Mouse (Mus musculus) midbrain, postnatal 0 days (tissue): Measurements from ENCODE around the gene 2900026A02Rik. TPM values are rescaled to one million over a fixed set of nuclear protein-coding genes. Genes with fewer than 3 reads are reported as not detected.

Source experiments
- ATAC-seq: fragments of 200-750 bp; cut with Nextera tagmentation; 2 replicates; pipeline ENCODE4 v1.8.0; 2017; ENCODE audit warnings: moderate number of reproducible peaks, mild to moderate bottlenecking, moderate TSS enrichment, moderate library complexity; ENCODE audit not compliant: low FRiP score
- DNase-seq: peaks from one replicate; pipeline ENCODE4 v3.0.0-alpha.2; 2015; ENCODE audit warnings: low spot score
- H3K27ac ChIP-seq: fragments of 300-500 bp; sonication (generic); 2 replicates; pipeline ENCODE4 v1.5.1; 2014; ENCODE audit warnings: low read depth, mild to moderate bottlenecking, low read length, mixed read lengths
- H3K27me3 ChIP-seq: fragments of 300-500 bp; sonication (generic); 2 replicates; pipeline ENCODE4 v1.6.1; 2014; ENCODE audit warnings: low read length, control low read depth, mixed read lengths; ENCODE audit not compliant: insufficient read depth
- H3K36me3 ChIP-seq: fragments of 300-500 bp; sonication (generic); 2 replicates; pipeline ENCODE4 v1.6.1; 2014; ENCODE audit warnings: low read length, control low read depth, mixed read lengths; ENCODE audit not compliant: insufficient read depth
- H3K4me1 ChIP-seq: fragments of 300-500 bp; sonication (generic); 2 replicates; pipeline ENCODE4 v1.6.1; 2014; ENCODE audit warnings: mild to moderate bottlenecking, control low read depth, antibody characterized with exemption, low read length, mixed read lengths; ENCODE audit not compliant: insufficient read depth
- H3K4me2 ChIP-seq: fragments of 300-500 bp; sonication (generic); 2 replicates; pipeline ENCODE4 v1.6.1; 2014; ENCODE audit warnings: low read depth, mild to moderate bottlenecking, low read length, mixed read lengths; ENCODE audit not compliant: poor library complexity, severe bottlenecking
- H3K4me3 ChIP-seq: fragments of 300-500 bp; sonication (generic); 2 replicates; pipeline ENCODE4 v1.5.1; 2014; ENCODE audit warnings: low read depth, mild to moderate bottlenecking, low read length, moderate library complexity
- H3K9ac ChIP-seq: fragments of 300-500 bp; sonication (generic); replicated peaks from 2 replicates; pipeline ENCODE4 v1.6.1; 2014; ENCODE audit warnings: mild to moderate bottlenecking, low read length, moderate library complexity, mixed read lengths; ENCODE audit not compliant: poor library complexity, severe bottlenecking
- H3K9me3 ChIP-seq: fragments of 300-500 bp; sonication (generic); 2 replicates; pipeline ENCODE4 v1.6.1; 2016; ENCODE audit warnings: low read length, control low read depth
- CTCF ChIP-seq: IDR thresholded peaks from 2 replicates; pipeline ENCODE4 v1.5.1; 2016; ENCODE audit warnings: antibody characterized with exemption, mild to moderate bottlenecking
- WGBS: fragments of 180-500 bp; shearing (Covaris S2); extraction: QIAGEN DNeasy Blood & Tissue Kit; methylation state at CpG from one replicate; pipeline ENCODE4 v1.1.7; 2014; 5-methylcytosine and 5-hydroxymethylcytosine counted together
- polyA plus RNA-seq: library from polyadenylated mRNA; unstranded; fragments of >200 nt; fragmentation: Nextera tagmentation; extraction: Ambion mirVana; gene quantifications from 2 replicates; pipeline ENCODE4 v1.2.1, GENCODE M21; 2015
- total RNA-seq: library from RNA; depleted of rRNA; stranded (reverse); fragments of >200 nt; gene quantifications from 2 replicates; pipeline ENCODE4 v1.2.3, GENCODE M21; 2014

The 2900026A02Rik gene
- total and polyA plus RNA-seq, 2 experiments from 2014 or later: 3.8 to 11.8 TPM

GRCm38 (mm10) chr5:113105035-113105434, 116.0 kb downstream of the 2900026A02Rik start:
- Histone ChIP-seq H3K4me3 (no peak overlapping the region), H3K4me2 (no peak overlapping the region), H3K27ac (no peak overlapping the region), H3K9me3 (no peaks in the 10 kb centered on the region), H3K4me1 (peaks cover 6% of the 10 kb centered on the region; the same call in 1 of the 2 replicates), H3K36me3 (no peaks in the 10 kb centered on the region), H3K27me3 (no peaks in the 10 kb centered on the region), H3K9ac (no peak overlapping the region)
- no peak for ATAC-seq
- no peak for DNase-seq
- no peak for TF ChIP-seq CTCF
- WGBS: 81% methylated on average over 9 of the region's 9 CpGs

DNA sequence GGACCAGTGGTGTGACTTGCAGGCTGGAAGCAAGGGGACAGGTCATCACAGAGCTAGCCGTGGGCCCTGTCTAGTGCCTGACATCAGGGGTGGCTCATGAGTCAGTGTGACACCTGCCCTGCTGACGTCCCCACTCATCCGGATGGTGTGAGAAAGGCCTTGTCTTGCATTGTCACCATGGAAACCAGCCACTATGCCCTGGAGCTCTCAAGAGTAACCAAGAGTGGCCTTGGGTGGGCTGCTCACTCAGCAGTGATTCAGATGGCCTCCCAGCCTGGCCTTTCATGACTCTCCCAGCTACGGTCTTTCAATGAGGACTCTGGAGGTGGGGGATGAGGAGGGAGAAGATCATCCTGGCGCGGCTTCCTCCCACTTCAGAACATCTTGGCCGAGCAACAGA, 118.6 kb downstream of the 2900026A02Rik start:
- no peak overlapping the region for H3K27ac ChIP-seq
- no peak overlapping the region for H3K9ac ChIP-seq
- DNase-seq (peak; percentile 51), ATAC-seq (peak; percentile 31; the same call in 1 of the 2 replicates)
- H3K4me3 ChIP-seq: no peak overlapping the region
- no peaks in the 10 kb centered on the region for H3K9me3 ChIP-seq
- no peaks in the 10 kb centered on the region for H3K36me3 ChIP-seq
- TF ChIP-seq CTCF: no peak
- no peaks in the 10 kb centered on the region for H3K27me3 ChIP-seq
- H3K4me1 ChIP-seq: peaks cover 6% of the 10 kb centered on the region; the same call in 1 of the 2 replicates
- 18% methylated on average over 7 of the region's 7 CpGs for WGBS
- H3K4me2 ChIP-seq: no peak overlapping the region

GRCm38 (mm10) chr5:113101457-113101856, 119.6 kb downstream of the 2900026A02Rik start:
- no peak overlapping the region for H3K9ac ChIP-seq
- no peak overlapping the region for H3K27ac ChIP-seq
- DNase-seq (no peak), ATAC-seq (no peak)
- H3K4me3 ChIP-seq: no peak overlapping the region
- H3K4me2 ChIP-seq: no peak overlapping the region
- H3K4me1 ChIP-seq: peaks cover 6% of the 10 kb centered on the region; the same call in 1 of the 2 replicates
- H3K36me3 ChIP-seq: peaks cover 7% of the 10 kb centered on the region; the same call in 1 of the 2 replicates
- H3K27me3 ChIP-seq: no peaks in the 10 kb centered on the region
- TF ChIP-seq CTCF: no peak
- 91% methylated on average over 10 of the region's 10 CpGs for WGBS
- H3K9me3 ChIP-seq: no peaks in the 10 kb centered on the region

GRCm38 (mm10) chr5:113100422-113100821, 120.6 kb downstream of the 2900026A02Rik start:
- H3K4me1 ChIP-seq: peaks cover 6% of the 10 kb centered on the region; the same call in 1 of the 2 replicates
- DNase-seq (no peak), ATAC-seq (no peak)
- no peak overlapping the region for H3K4me3 ChIP-seq
- TF ChIP-seq CTCF: no peak
- no peaks in the 10 kb centered on the region for H3K9me3 ChIP-seq
- no peaks in the 10 kb centered on the region for H3K27me3 ChIP-seq
- WGBS: 94% methylated on average over 11 of the region's 11 CpGs
- no peak overlapping the region for H3K4me2 ChIP-seq
- peaks cover 12% of the 10 kb centered on the region; the same call in 1 of the 2 replicates for H3K36me3 ChIP-seq
- no peak overlapping the region for H3K9ac ChIP-seq
- H3K27ac ChIP-seq: no peak overlapping the region

DNA sequence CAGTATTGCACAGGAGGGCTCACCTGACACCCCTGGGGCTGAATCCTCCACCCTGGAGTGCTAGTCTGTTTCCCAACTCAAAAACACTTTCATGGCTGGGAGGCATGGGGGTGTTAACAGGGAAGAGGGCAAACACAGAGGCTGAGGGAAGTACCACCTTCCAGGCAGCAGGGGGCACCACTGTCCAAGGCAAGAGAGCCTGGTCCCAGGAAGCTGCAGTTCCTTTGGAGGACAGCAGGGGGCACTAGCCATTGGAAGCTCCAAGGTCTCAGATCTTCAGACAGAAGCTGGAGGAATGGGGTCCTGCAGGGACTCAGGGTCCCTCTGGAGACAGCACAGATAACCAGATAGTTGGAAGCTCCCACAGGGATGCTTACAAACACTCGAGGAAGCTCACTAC, 121.5 kb downstream of the 2900026A02Rik start:
- ATAC-seq (no peak), DNase-seq (peak; percentile 92)
- peak; percentile 100 for TF ChIP-seq CTCF
- Histone ChIP-seq H3K36me3 (peaks cover 17% of the 10 kb centered on the region; the same call in 1 of the 2 replicates), H3K27ac (no peak overlapping the region), H3K4me1 (peaks cover 6% of the 10 kb centered on the region; the same call in 1 of the 2 replicates), H3K27me3 (no peaks in the 10 kb centered on the region), H3K9me3 (no peaks in the 10 kb centered on the region), H3K9ac (no peak overlapping the region), H3K4me3 (no peak overlapping the region), H3K4me2 (no peak overlapping the region)
- 33% methylated on average over 1 of the region's 1 CpGs for WGBS

GRCm38 (mm10) chr5:113097551-113097950, 123.5 kb downstream of the 2900026A02Rik start:
- no peak for TF ChIP-seq CTCF
- ATAC-seq (no peak), DNase-seq (no peak)
- Histone ChIP-seq H3K9me3 (no peaks in the 10 kb centered on the region), H3K4me3 (no peak overlapping the region), H3K4me1 (peaks cover 4% of the 10 kb centered on the region; the same call in 1 of the 2 replicates), H3K9ac (no peak overlapping the region), H3K27ac (no peak overlapping the region), H3K36me3 (peaks cover 21% of the 10 kb centered on the region), H3K27me3 (no peaks in the 10 kb centered on the region), H3K4me2 (no peak overlapping the region)
- WGBS: 90% methylated on average over 17 of the region's 17 CpGs
